Mouse (Mus musculus) forebrain, embryonic 10.5 days (tissue): ENCODE results near the gene Dgkd. TPM values are rescaled to one million over a fixed set of nuclear protein-coding genes. Genes with fewer than 3 reads are reported as not detected.

ENCODE experiments used
- DNase-seq: peaks from one replicate; pipeline ENCODE4 v3.0.0-alpha.2; 2017; ENCODE audit warnings: low spot score; ENCODE audit errors: extremely low spot score
- H3K27ac ChIP-seq: fragments of 300-500 bp; sonication (generic); 2 replicates; pipeline ENCODE4 v1.5.1; 2016; ENCODE audit warnings: mild to moderate bottlenecking
- H3K27me3 ChIP-seq: fragments of 300-500 bp; sonication (generic); 2 replicates; pipeline ENCODE4 v1.6.1; 2016; ENCODE audit warnings: mild to moderate bottlenecking; ENCODE audit not compliant: poor library complexity, severe bottlenecking
- H3K36me3 ChIP-seq: fragments of 300-500 bp; sonication (generic); replicated peaks from 2 replicates; pipeline ENCODE4 v1.6.1; 2016; ENCODE audit warnings: mild to moderate bottlenecking, moderate library complexity
- H3K4me1 ChIP-seq: fragments of 300-500 bp; sonication (generic); 2 replicates; pipeline ENCODE4 v1.6.1; 2016
- H3K4me3 ChIP-seq: fragments of 300-500 bp; sonication (generic); 2 replicates; pipeline ENCODE4 v1.5.1; 2016; ENCODE audit warnings: mild to moderate bottlenecking, moderate library complexity
- H3K9me3 ChIP-seq: fragments of 300-500 bp; sonication (generic); 2 replicates; pipeline ENCODE4 v1.6.1; 2016; ENCODE audit warnings: mild to moderate bottlenecking, moderate library complexity
- WGBS: fragments of 180-500 bp; shearing (Covaris S2); methylation state at CpG from one replicate; pipeline ENCODE4 v1.1.7; 2016; 5-methylcytosine and 5-hydroxymethylcytosine counted together
- polyA plus RNA-seq: library from polyadenylated mRNA; unstranded; fragments of >200 nt; fragmentation: Nextera tagmentation; extraction: Ambion mirVana; gene quantifications from 2 replicates; pipeline ENCODE4 v1.2.1, GENCODE M21; 2016

The Dgkd gene
- polyA plus RNA-seq, 1 experiment from 2014 or later = 42.4 TPM

DNA sequence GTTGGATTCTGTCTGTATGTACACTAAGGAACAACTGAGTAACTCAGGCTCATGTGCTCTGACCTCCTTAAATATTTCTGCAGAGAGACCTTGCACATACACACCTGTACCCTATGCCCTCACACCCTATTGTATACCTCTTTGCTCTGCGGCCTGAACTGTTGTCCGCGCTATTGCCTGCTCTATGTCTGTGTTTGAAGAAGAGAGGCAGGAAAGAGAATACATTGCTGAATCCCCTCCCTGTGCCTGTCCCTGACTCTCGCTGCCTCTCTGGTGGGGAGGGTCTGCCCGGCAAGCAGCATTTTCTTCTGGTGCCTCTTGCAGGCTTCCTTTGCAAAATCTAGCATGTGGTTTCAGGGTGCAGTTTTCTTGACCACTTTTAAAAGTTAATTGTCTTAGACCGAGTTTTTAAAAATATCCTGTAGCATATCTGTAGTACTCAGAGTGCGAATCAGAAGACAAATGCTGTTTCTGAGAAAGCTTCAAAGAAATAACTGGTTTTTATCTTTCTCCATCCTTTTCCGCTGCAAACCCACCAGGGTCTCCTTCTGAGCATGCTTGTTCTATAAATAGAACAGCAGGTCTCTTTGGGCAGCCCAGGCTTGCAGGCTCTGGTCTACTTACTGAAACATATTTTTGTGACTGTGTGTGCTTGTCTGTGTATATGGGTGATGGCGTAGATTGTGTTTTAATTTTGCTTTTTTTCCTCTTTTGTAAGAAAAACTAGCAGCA, 24.6 kb downstream of the Dgkd start:
- no peak overlapping the region for H3K4me3 ChIP-seq
- peaks cover 17% of the 10 kb centered on the region for H3K36me3 ChIP-seq
- WGBS = 86% methylated on average over 9 of the region's 9 CpGs
- H3K27me3 ChIP-seq = no peaks in the 10 kb centered on the region
- H3K9me3 ChIP-seq = no peaks in the 10 kb centered on the region
- H3K27ac ChIP-seq = no peak overlapping the region
- H3K4me1 ChIP-seq = peaks cover 19% of the 10 kb centered on the region
- DNase-seq = no peak

DNA sequence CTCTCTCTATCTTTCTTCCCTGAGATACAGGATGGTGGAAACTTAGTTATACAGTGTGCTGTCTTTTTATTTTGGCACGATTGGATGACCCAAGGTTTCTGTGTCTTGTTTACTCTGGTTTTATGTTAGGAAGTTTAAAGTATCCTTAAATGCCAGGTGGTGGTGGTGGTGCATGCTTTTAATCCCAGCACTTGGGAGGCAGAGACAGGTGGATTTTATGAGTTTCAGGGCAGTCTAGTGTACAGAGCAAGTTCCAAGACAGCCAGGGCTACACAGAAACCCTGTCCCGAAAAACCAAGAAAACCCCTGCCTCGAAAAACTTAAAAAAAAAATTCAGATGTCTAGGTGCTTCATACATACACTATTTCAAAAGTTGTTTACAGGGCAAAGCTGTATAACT, 25.9 kb downstream of the Dgkd start:
- Histone ChIP-seq H3K36me3 (peaks cover 30% of the 10 kb centered on the region), H3K27ac (no peak overlapping the region), H3K4me1 (peaks cover 19% of the 10 kb centered on the region), H3K9me3 (no peaks in the 10 kb centered on the region), H3K27me3 (no peaks in the 10 kb centered on the region), H3K4me3 (no peak overlapping the region)
- no peak for DNase-seq
- WGBS = 93% methylated on average over 3 of the region's 3 CpGs

DNA sequence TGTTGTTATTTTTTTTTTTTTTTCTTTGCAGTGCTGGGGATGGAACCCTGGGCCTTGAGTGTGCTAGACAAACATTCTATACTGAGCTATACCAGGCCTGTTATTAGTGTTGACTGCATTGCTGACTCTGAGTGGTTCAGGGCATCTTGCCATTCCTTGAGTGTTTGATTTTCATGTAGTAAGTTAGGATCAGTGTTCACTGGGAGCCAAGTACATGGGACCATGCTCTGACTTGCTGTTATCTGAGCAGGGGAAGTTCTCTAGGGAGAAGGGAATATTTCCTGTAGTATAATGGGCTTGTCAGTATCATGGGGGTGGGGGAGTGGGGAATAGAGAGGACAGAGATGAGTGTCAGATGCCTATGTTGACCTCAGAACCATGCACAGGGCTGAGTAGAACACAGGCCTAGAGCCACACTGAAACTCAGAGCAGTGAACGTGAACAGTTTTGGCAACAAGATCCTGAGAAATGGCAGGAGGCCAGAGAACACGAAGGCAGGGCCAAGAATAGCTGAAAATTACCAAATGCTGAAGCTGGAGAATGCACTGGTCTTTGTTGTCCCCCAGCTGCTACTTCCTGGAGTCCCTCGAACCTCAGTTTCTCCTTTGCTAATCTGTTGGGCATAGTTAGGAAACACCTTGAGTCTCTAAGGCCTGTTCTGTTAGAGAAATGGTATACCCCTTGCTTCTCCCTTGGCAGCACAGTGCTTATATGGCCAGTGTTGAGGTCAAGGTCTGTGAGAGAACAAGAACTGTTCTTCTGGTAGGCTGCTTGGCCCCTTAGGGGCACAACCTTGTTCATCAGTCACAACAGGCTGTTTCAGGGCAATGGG, 26.6 kb downstream of the Dgkd start:
- DNase-seq = no peak
- peaks cover 37% of the 10 kb centered on the region for H3K36me3 ChIP-seq
- no peak overlapping the region for H3K27ac ChIP-seq
- 85% methylated on average over 3 of the region's 3 CpGs for WGBS
- no peak overlapping the region for H3K4me3 ChIP-seq
- no peaks in the 10 kb centered on the region for H3K9me3 ChIP-seq
- H3K4me1 ChIP-seq = peaks cover 19% of the 10 kb centered on the region
- no peaks in the 10 kb centered on the region for H3K27me3 ChIP-seq

DNA sequence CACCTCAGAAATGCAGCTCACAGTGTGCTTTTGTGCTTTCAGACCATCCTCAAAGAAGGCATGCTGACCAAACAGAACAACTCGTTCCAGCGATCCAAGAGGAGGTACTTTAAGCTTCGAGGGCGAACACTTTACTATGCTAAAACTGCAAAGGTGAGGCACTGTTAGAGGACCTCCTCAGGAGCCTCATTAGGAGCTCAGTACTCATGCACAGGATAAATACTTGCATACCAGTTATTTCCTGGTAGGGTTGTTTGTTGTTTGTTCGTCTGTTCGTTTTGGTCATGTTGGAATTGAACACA, 27.2 kb downstream of the Dgkd start:
- H3K9me3 ChIP-seq = no peaks in the 10 kb centered on the region
- peaks cover 19% of the 10 kb centered on the region for H3K4me1 ChIP-seq
- WGBS = 93% methylated on average over 6 of the region's 6 CpGs
- no peak overlapping the region for H3K27ac ChIP-seq
- H3K27me3 ChIP-seq = no peaks in the 10 kb centered on the region
- peaks cover 42% of the 10 kb centered on the region for H3K36me3 ChIP-seq
- no peak overlapping the region for H3K4me3 ChIP-seq
- no peak for DNase-seq

DNA sequence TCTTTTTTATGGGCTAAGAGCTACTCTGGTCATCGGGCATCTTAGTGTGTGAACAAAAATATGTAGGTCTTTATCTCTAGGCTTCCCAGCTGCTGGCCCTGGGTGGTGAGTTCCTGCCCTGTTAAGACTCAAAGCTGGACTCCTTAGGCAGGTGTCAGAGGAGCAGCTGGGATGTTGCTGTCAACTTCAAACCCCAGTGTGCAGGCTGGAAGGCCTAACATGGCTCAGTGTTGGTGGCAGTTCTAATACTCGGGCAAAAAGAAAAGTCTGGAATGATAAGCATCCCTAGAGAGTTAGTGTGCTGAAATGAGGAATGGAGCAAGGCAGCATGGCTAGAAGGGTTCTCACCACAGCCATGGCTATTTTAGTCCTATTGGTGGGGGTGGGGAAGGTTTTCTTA, 27.8 kb downstream of the Dgkd start:
- H3K9me3 ChIP-seq = no peaks in the 10 kb centered on the region
- no peaks in the 10 kb centered on the region for H3K27me3 ChIP-seq
- H3K27ac ChIP-seq = no peak overlapping the region
- H3K4me3 ChIP-seq = no peak overlapping the region
- H3K4me1 ChIP-seq = peaks cover 19% of the 10 kb centered on the region
- H3K36me3 ChIP-seq = peaks cover 46% of the 10 kb centered on the region
- no peak for DNase-seq
- WGBS = 92% methylated on average over 2 of the region's 2 CpGs

DNA sequence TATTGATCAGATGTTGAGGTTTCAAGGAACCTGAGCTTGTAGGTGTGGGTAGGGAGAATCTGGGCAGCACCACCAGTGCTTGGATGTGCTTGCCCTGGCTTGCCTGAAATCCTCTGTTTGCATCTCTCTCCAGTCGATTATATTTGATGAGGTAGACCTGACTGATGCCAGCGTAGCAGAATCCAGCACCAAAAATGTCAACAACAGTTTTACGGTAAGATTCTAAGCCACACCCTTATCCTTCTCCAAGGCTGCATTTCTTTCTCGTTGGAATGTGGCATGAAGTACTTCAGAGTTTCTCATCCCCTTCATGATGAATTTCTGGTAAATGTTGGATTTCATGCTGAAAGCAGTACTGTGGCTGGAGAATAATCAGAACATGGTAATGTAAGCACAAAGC, 28.6 kb downstream of the Dgkd start:
- no peaks in the 10 kb centered on the region for H3K27me3 ChIP-seq
- H3K36me3 ChIP-seq = peaks cover 52% of the 10 kb centered on the region
- no peak for DNase-seq

DNA sequence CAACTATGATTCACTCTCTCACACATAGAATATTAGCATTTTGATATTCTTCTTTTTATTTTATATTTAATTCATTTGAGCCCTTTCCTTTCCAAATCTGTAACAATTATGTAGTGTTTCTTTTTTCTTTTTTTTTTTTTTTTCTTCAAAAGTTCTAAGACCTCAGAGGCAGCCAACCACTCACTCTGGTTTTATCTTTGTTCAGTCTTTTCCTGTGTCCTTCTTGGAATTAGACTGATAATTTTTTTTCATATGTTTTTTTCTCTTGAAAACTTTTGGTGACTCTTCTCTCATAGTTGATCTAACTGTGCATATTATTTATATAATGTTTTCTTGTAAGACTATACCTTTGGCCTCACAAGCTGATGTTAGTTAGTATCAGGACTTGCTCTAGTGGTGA, 29.5 kb downstream of the Dgkd start:
- Histone ChIP-seq H3K36me3 (peaks cover 52% of the 10 kb centered on the region), H3K9me3 (no peaks in the 10 kb centered on the region), H3K4me1 (peaks cover 13% of the 10 kb centered on the region), H3K4me3 (no peak overlapping the region), H3K27ac (no peak overlapping the region), H3K27me3 (no peaks in the 10 kb centered on the region)
- DNase-seq = no peak

More for the DNA sequence above, 28.6 kb downstream of the Dgkd start:
- Histone ChIP-seq H3K4me3 (no peak overlapping the region), H3K4me1 (peaks cover 17% of the 10 kb centered on the region), H3K27ac (no peak overlapping the region), H3K9me3 (no peaks in the 10 kb centered on the region)
- 91% methylated on average over 4 of the region's 4 CpGs for WGBS

DNA sequence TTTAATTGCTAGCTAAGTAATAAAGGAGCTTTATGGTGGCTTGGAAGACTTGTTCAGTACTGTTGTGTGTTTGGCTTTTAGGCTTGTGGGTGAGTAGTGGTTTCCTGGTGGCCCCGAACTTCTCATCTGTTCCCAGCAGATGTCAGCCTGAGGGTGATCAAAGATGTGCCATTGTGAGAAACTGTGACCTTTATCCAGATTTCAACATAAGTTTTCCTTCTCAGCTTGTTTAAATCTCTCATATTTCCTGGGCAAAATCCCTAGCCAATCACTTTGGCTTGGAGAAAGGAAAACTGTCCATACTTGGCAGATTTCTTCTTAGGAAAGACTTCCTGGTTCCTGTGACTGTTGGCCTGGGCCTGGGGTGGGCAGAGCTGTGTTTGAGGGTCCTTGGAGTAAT, 37.9 kb downstream of the Dgkd start:
- no peak overlapping the region for H3K27ac ChIP-seq
- WGBS = 91% methylated on average over 1 of the region's 1 CpGs
- no peak overlapping the region for H3K4me3 ChIP-seq

DNA sequence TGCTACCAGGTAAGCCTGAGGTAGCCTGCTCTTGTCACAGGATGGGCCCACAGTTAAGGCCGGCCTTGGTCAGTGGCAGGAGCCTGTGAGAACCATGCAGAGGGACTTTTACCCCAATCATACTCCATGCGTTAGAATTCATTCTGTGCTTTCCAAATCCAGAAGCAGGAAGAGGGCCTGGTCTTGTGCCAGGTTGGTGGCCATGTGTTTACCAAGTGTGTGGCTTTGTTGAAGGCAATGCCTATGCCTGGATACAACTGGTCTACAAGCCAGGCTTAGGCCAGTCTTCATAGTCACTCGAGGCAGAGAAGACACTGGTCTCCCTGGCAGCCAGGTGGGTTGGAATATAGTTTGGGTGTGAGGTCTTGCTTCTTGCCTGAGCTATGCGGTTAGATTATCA, 38.5 kb downstream of the Dgkd start:
- Histone ChIP-seq H3K36me3 (0 out of 2 replicates have a peak, but pooled peaks cover 6% of the 10 kb centered on the region), H3K27ac (no peak overlapping the region), H3K4me3 (no peak overlapping the region), H3K4me1 (0 out of 2 replicates have a peak, but pooled peaks cover 7% of the 10 kb centered on the region), H3K27me3 (no peaks in the 10 kb centered on the region), H3K9me3 (no peaks in the 10 kb centered on the region)
- 93% methylated on average over 4 of the region's 4 CpGs for WGBS
- no peak for DNase-seq

More for the DNA sequence above, 37.9 kb downstream of the Dgkd start:
- no peak for DNase-seq
- H3K36me3 ChIP-seq = peaks cover 11% of the 10 kb centered on the region; the same call in 1 of the 2 replicates
- 0 out of 2 replicates have a peak, but pooled peaks cover 7% of the 10 kb centered on the region for H3K4me1 ChIP-seq
- H3K9me3 ChIP-seq = no peaks in the 10 kb centered on the region
- H3K27me3 ChIP-seq = no peaks in the 10 kb centered on the region

DNA sequence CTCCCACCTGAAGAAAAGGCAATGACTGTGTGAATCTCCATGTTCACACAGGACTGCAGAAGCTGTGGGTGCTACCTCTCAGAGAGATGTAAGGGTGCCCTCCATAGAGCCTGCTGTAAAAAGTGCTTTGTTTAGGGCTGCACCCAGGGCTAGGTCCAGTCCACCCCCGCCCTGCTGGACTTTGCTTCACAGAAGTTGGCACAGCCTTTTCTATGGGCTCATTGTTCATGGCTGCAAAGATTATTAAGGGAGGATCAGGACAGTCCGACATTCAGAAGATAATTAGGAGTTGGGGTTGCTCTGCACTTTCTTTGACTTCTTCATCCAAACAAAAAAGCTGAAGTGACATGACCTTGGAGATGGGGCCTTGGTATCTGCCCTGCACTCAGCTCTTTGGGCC, 39.4 kb downstream of the Dgkd start:
- Histone ChIP-seq H3K27me3 (no peaks in the 10 kb centered on the region), H3K9me3 (no peaks in the 10 kb centered on the region), H3K27ac (no peak overlapping the region), H3K36me3 (0 out of 2 replicates have a peak, but pooled peaks cover 6% of the 10 kb centered on the region), H3K4me3 (no peak overlapping the region), H3K4me1 (0 out of 2 replicates have a peak, but pooled peaks cover 7% of the 10 kb centered on the region)
- no peak for DNase-seq
- WGBS = 52% methylated on average over 2 of the region's 2 CpGs

DNA sequence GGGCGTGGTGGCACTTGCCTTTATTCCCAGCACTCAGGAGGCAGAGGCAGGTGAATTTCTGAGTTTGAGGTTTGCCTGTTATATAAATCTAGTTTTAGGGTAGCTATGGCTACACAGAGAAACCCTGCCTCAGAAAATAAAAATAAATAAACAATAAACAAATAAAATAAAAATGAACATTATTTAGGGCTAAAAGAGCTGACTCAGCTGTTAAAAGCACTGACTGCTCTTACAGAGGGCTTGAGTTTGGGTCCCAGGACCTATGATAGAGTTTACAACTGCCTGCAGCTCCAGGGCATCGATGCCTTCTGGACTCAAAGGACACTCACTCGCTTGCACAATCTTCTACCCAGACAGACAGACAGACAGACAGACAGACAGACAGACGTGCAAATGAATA, 40.3 kb downstream of the Dgkd start:
- Histone ChIP-seq H3K9me3 (no peaks in the 10 kb centered on the region), H3K4me1 (0 out of 2 replicates have a peak, but pooled peaks cover 7% of the 10 kb centered on the region), H3K4me3 (no peak overlapping the region), H3K27ac (no peak overlapping the region), H3K27me3 (no peaks in the 10 kb centered on the region), H3K36me3 (0 out of 2 replicates have a peak, but pooled peaks cover 6% of the 10 kb centered on the region)
- DNase-seq = no peak
- WGBS = 93% methylated on average over 4 of the region's 4 CpGs

DNA sequence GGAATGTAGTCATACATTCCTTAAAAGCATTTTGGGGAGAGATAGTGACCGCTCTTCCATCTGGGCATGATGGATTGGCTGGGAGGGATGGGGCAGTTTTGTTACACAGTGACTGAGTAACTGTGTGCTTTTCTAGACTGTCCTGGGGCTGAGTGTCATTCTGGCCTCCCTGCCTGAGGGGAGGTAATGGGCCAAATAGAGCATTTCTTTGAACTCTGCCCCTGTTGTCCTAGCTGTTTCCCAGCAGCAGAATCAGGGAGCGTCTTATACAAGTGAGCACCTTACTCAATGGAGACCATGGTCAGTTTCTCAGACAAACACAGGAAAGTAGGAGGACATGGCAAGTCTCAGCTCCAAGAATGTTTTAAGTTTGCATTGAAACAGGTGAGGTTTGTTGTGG, 43.8 kb downstream of the Dgkd start:
- no peaks in the 10 kb centered on the region for H3K9me3 ChIP-seq
- DNase-seq = no peak
- H3K4me1 ChIP-seq = 0 out of 2 replicates have a peak, but pooled peaks cover 4% of the 10 kb centered on the region
- H3K4me3 ChIP-seq = no peak overlapping the region
- WGBS = 96% methylated on average over 2 of the region's 2 CpGs
- H3K36me3 ChIP-seq = peaks cover 10% of the 10 kb centered on the region
- no peak overlapping the region for H3K27ac ChIP-seq
- H3K27me3 ChIP-seq = no peaks in the 10 kb centered on the region

DNA sequence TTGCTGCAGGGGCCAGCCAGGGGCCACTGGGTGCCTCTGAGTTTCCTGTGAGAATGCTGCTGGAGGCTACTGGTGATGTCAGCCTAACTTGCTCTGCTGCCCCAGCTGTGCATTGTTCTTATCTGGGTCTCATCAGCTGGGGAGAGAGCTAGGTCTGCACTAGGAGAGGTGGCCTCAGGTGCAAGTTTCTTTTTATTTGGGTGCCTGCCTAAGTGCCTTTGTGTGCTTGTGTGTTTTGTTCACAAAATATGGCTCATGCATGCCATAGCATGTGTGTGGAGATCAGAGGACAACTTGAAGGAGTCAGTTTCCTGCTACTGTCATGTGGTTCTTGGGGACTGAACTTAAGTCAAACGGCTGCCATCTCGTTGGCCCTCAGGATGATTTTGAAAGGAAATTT, 46.6 kb downstream of the Dgkd start:
- no peak for DNase-seq
- peaks cover 18% of the 10 kb centered on the region for H3K36me3 ChIP-seq
- no peak overlapping the region for H3K4me3 ChIP-seq
- H3K27ac ChIP-seq = no peak overlapping the region
- no peaks in the 10 kb centered on the region for H3K4me1 ChIP-seq
- no peaks in the 10 kb centered on the region for H3K27me3 ChIP-seq
- 89% methylated on average over 2 of the region's 2 CpGs for WGBS
- no peaks in the 10 kb centered on the region for H3K9me3 ChIP-seq
